Mouse (Mus musculus) lung, embryonic 15.5 days (tissue): ENCODE measurements around the gene Negr1. TPM values are rescaled to one million over a fixed set of nuclear protein-coding genes. Genes with fewer than 3 reads are reported as not detected.
"Not testable (repeated sequence)": the region's sequence is repeated elsewhere in the genome, so short reads cannot be mapped to it uniquely, and the experiment has no call there.

Experiments
- ATAC-seq: fragments of 200-750 bp; cut with Nextera tagmentation; 2 replicates; pipeline ENCODE4 v1.8.0; 2017; ENCODE audit warnings: moderate number of reproducible peaks, borderline replicate concordance; ENCODE audit not compliant: low FRiP score, low TSS enrichment; ENCODE audit errors: extremely low read depth
- H3K27ac ChIP-seq: fragments of 300-500 bp; sonication (generic); 2 replicates; pipeline ENCODE4 v1.5.1; 2015; ENCODE audit warnings: moderate library complexity, mild to moderate bottlenecking, inconsistent platforms
- H3K27me3 ChIP-seq: fragments of 300-500 bp; sonication (generic); 2 replicates; pipeline ENCODE4 v1.6.1; 2015; ENCODE audit warnings: inconsistent platforms
- H3K36me3 ChIP-seq: fragments of 300-500 bp; sonication (generic); 2 replicates; pipeline ENCODE4 v1.6.1; 2015; ENCODE audit warnings: inconsistent platforms
- H3K4me1 ChIP-seq: fragments of 300-500 bp; sonication (generic); 2 replicates; pipeline ENCODE4 v1.6.1; 2015; ENCODE audit warnings: inconsistent platforms
- H3K4me2 ChIP-seq: fragments of 300-500 bp; sonication (generic); 2 replicates; pipeline ENCODE4 v1.6.1; 2015; ENCODE audit warnings: inconsistent platforms, mild to moderate bottlenecking, moderate library complexity
- H3K4me3 ChIP-seq: fragments of 300-500 bp; sonication (generic); 2 replicates; pipeline ENCODE4 v1.5.1; 2015; ENCODE audit warnings: mild to moderate bottlenecking, inconsistent platforms
- H3K9ac ChIP-seq: fragments of 300-500 bp; sonication (generic); 2 replicates; pipeline ENCODE4 v1.6.1; 2015; ENCODE audit warnings: inconsistent platforms
- H3K9me3 ChIP-seq: fragments of 300-500 bp; sonication (generic); 2 replicates; pipeline ENCODE4 v1.6.1; 2016; ENCODE audit warnings: inconsistent platforms
- WGBS: fragments of 180-500 bp; shearing (Covaris S2); methylation state at CpG from one replicate; pipeline ENCODE4 v1.1.7; 2015; 5-methylcytosine and 5-hydroxymethylcytosine counted together
- polyA plus RNA-seq: library from polyadenylated mRNA; unstranded; fragments of >200 nt; fragmentation: Nextera tagmentation; extraction: Ambion mirVana; gene quantifications from 2 replicates; pipeline ENCODE4 v1.2.1, GENCODE M21; 2015

Negr1 gene
- polyA plus RNA-seq, 1 experiment from 2014 or later = 7.5 TPM

DNA sequence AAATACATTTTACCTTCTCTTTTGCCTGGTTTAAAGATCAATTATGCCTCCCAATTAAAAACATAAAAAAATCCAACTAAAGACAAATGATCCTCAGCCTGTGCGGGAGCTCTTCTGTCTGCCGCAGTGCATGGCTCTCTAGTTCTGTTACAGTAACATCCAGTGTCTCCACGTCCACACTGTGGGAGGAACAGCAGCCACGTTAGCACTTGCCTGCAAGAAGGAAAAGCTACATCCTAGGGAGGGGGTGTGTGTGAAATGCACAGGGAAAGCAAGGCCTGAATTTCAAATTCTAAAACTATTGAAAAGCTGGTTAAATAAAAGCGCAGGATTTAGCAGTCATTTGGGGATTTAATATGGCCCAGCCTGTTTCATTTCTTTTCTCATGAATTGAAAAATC, 479.0 kb downstream of the Negr1 start:
- Histone ChIP-seq H3K4me3 (no peak overlapping the region), H3K4me1 (no peaks in the 10 kb centered on the region), H3K4me2 (no peak overlapping the region), H3K9me3 (no peaks in the 10 kb centered on the region), H3K27ac (no peak overlapping the region), H3K9ac (no peak overlapping the region), H3K27me3 (no peaks in the 10 kb centered on the region), H3K36me3 (no peaks in the 10 kb centered on the region)
- ATAC-seq = no peak
- WGBS = 62% methylated on average over 5 of the region's 5 CpGs

DNA sequence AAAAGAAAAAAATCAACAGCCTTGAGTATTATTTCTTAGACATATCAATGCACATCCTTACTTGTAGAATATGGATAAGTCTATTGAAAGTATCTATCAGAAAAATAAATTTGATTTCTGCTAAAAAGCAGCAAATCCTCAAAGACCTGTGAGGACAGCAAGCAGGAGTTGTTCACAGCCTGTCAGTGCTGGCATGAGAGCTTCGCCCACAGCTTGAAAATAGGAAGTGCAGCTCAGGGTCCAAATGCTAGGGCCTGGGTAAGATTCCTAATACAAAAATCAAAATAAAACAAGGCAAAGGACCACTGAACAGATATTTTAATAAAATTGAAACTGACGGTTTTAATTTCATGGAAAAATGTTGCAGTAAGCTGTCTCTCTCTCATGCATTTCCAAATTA, 483.0 kb downstream of the Negr1 start:
- no peaks in the 10 kb centered on the region for H3K36me3 ChIP-seq
- H3K27ac ChIP-seq = no peak overlapping the region
- H3K9ac ChIP-seq = no peak overlapping the region
- WGBS = 73% methylated on average over 2 of the region's 2 CpGs
- ATAC-seq = no peak
- no peaks in the 10 kb centered on the region for H3K27me3 ChIP-seq
- no peaks in the 10 kb centered on the region for H3K9me3 ChIP-seq
- H3K4me1 ChIP-seq = no peaks in the 10 kb centered on the region
- H3K4me3 ChIP-seq = no peak overlapping the region
- no peak overlapping the region for H3K4me2 ChIP-seq

DNA sequence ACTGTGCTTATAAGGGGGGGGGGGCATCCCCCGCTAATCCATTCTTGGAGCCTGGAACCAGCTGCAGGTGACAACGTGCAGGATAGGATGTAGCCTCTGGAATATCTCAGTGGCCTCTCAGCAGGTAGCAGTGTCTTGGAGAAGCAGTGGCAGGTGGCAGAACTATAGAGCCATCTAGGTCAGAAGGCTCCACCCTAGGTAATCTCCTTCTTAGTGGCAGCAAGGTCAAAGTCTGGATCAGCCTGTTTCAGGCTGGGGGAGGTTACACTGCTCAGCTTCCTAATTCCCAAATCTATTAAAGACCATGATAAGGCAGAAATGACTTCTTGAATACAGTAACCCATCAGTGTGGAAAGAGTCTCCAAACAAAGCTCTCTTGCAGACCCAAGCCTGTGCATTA, 502.8 kb downstream of the Negr1 start:
- H3K9ac ChIP-seq, H3K36me3 ChIP-seq, H3K9me3 ChIP-seq, H3K27me3 ChIP-seq, H3K4me3 ChIP-seq, H3K4me2 ChIP-seq, H3K4me1 ChIP-seq, H3K27ac ChIP-seq, ATAC-seq: not testable (repeated sequence)
- WGBS = 69% methylated on average over 2 of the region's 2 CpGs

DNA sequence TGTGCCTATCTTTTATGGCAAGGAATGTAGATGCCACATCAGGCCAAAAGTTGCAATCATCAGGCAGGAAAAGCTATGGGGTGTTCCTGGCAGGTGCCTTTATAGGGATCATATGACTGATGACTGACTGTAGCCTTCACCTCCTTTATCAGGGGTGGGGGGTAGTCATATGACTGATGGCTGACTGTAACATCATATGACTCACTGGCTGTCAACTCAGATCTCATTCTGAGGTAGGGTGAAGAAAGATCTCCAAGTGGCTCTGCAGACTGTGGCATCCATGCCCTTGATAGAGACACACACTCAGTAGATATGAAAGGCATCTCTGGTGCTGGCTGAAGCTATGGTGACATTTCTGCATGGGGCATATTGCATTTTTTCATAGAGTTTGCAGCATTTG, 504.7 kb downstream of the Negr1 start:
- Histone ChIP-seq H3K9me3 (no peaks in the 10 kb centered on the region), H3K36me3 (no peaks in the 10 kb centered on the region), H3K27ac (no peak overlapping the region), H3K4me1 (no peaks in the 10 kb centered on the region), H3K4me2 (no peak overlapping the region), H3K9ac (no peak overlapping the region), H3K4me3 (no peak overlapping the region), H3K27me3 (no peaks in the 10 kb centered on the region)
- no peak for ATAC-seq

DNA sequence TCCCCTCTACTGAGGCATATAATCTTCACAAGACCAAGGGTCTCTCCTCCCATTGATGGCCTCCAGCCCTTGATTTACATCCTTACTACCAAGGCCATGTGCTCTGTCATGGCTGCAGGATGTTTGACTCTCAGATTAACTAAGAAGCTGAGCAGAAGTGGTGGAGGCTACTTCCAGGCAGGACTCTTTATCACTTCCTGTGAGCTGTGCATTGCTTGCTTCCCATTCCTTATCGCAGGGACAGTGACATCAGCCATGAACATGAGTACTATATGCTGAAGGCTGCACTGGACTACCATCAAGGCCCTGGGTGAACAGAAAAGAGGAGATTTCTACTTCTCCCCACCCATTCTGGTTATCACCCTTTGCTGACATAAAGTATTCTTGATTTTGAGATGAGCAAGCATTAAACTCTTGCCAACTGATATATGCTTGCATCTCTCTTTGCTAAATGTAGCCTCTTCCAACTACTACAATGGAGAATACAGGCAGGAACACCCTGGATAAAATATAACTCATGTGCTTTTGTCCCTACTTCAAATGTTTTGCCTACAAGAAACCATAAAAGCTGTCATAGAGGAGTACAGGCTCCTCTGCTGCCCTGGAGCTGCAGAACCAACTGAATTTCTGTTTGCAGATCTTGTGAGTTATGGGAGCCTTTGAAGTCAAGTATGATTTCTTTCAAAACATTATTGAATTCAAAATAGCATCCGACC, 517.8 kb downstream of the Negr1 start:
- ATAC-seq = no peak

DNA sequence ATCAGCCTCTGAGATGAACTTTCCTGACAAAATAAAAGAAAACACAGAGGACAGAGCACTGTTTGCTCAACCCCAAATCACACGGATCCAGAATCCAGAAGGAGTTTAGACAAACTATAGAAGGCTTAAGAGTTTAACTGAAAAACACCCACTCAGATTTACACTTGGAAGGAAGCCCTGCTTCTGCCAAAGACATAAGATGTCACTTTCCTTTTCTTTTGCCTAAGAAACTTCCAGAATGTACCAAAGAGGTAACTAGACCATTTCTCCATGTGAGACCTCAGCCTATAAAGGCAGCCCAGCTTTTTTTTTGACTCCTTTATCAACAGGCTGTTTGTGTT, 518.3 kb downstream of the Negr1 start:
- Histone ChIP-seq H3K4me3 (no peak overlapping the region), H3K4me2 (no peak overlapping the region), H3K9ac (no peak overlapping the region), H3K36me3 (no peaks in the 10 kb centered on the region), H3K27me3 (no peaks in the 10 kb centered on the region), H3K27ac (peak overlapping the region; percentile 49; the same call in 1 of the 2 replicates), H3K4me1 (peaks cover 18% of the 10 kb centered on the region), H3K9me3 (no peaks in the 10 kb centered on the region)
- WGBS = 24% methylated on average over 1 of the region's 1 CpGs
- peak; percentile 27; the same call in 1 of the 2 replicates for ATAC-seq

More for the DNA sequence above, 517.8 kb downstream of the Negr1 start:
- no peak overlapping the region for H3K4me3 ChIP-seq
- H3K36me3 ChIP-seq = no peaks in the 10 kb centered on the region
- H3K9me3 ChIP-seq = no peaks in the 10 kb centered on the region
- H3K27ac ChIP-seq = peak overlapping the region; percentile 49; the same call in 1 of the 2 replicates
- no peaks in the 10 kb centered on the region for H3K27me3 ChIP-seq
- no peak overlapping the region for H3K9ac ChIP-seq
- H3K4me2 ChIP-seq = no peak overlapping the region
- WGBS = 46% methylated on average over 2 of the region's 2 CpGs
- H3K4me1 ChIP-seq = peaks cover 18% of the 10 kb centered on the region

DNA sequence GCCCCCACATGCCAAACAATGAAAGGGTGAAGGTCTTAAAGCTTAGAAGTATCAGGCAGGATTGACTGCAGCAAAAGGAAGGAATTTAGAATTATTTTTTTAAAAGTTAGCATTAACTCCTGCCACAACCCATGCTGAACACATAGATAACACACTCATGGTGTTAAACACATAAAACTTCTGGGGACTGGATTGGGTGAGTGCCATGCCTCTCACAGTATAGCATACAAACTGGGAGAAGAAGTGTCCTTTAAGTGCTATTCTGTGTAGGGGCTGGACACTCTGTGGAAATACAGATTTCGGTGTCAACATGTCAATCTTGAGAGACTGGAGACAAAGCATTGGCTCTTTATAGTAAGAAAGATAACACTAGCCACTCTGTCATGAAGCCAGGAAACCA, 519.0 kb downstream of the Negr1 start:
- H3K9ac ChIP-seq = no peak overlapping the region
- no peaks in the 10 kb centered on the region for H3K36me3 ChIP-seq
- H3K27ac ChIP-seq = peak overlapping the region; percentile 39
- no peaks in the 10 kb centered on the region for H3K9me3 ChIP-seq
- no peak overlapping the region for H3K4me2 ChIP-seq
- 67% methylated on average over 1 of the region's 1 CpGs for WGBS
- H3K27me3 ChIP-seq = no peaks in the 10 kb centered on the region
- H3K4me1 ChIP-seq = peaks cover 18% of the 10 kb centered on the region
- H3K4me3 ChIP-seq = no peak overlapping the region
- ATAC-seq = peak; percentile 64; the same call in 1 of the 2 replicates

DNA sequence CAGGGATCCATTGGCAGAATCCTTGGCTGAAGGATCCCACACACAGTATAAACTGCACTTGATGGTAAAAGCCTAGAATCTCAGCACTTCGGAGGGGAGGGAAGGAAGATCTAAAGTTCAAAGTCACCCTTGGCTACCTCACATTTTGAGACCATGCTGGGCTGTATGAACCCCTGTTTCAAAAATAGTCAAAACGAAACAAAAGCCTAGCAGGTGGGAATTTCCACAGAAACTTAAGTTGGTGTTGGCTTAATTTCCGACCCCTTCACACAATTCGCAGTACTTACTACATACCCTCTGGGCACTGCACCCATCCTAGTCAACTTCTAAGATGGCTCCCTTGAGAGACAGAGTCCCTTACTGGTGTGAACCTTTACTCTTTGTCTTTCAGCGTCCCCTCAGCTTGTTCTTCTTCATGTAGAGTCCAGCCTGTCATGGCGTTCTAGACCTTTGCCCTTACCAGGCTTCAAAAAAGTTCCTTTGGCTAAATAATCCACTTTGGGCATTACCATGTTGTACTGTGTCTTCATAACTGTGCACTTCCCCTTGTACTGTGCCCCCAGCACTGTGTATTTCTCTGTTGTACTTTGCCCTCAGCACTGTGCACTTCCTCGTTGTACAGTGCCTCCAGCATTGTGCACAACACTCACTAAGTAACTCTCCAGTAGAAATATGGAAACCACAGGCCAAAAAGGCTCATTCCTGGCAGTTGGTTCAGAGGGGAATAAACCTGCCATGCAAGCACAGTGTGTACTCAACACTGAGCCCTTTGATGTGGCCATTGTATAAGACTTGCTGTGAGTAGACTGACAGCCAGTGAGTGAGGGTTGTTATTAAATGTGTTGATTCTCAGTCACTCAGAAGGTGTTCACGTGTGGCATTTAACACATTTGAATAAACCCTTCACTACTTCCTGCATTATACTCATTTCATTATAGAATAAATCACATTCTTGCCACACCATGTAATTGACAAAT, 521.5 kb downstream of the Negr1 start:
- H3K27ac ChIP-seq = no peak overlapping the region
- H3K4me2 ChIP-seq = no peak overlapping the region
- H3K4me1 ChIP-seq = peaks cover 18% of the 10 kb centered on the region
- H3K9me3 ChIP-seq = no peaks in the 10 kb centered on the region
- H3K9ac ChIP-seq = no peak overlapping the region
- ATAC-seq = no peak
- H3K27me3 ChIP-seq = no peaks in the 10 kb centered on the region
- WGBS = 83% methylated on average over 8 of the region's 8 CpGs
- H3K4me3 ChIP-seq = no peak overlapping the region
- no peaks in the 10 kb centered on the region for H3K36me3 ChIP-seq

DNA sequence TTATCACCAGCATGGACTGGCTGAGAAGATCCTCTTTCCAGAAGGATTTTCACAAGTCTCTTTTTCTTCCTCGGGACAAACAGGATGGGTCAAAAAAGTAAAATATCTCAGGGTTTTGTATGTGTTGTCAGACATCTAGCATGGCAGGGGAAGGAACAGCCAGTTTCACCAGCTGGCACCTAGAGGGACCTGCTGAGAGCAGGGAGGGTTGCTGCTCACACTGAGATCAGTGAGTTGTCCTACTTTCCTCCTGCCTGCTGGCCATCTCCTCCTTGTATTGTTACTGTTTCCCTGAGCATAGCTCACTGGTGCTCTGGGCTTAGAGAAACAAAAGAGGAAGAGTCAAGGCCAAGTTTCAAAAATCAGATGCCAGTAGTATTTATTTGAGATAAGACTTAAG, 523.6 kb downstream of the Negr1 start:
- H3K27me3 ChIP-seq = no peaks in the 10 kb centered on the region

DNA sequence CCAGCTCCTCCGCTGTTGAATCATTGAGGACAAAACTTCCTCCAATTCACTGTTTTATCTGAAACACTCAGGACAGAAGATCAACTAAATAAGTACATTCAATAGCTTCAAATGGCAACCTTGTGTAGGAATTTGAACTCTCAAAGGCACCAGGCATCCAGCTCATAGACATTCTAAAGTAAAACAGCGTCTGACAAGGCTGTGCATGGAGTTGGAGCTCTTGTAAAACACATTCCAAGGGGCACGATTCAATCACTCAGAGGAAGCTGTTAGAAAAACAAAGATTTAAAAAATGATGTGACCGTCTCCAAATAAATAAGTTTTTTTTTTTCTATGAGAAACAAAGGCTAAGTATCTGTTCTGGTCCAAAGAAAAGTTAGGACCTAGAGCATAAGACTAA, 528.5 kb downstream of the Negr1 start:
- Histone ChIP-seq H3K9ac (no peak overlapping the region), H3K27ac (peak overlapping the region; percentile 53), H3K4me1 (peaks cover 15% of the 10 kb centered on the region), H3K27me3 (no peaks in the 10 kb centered on the region), H3K4me3 (no peak overlapping the region), H3K4me2 (no peak overlapping the region), H3K9me3 (no peaks in the 10 kb centered on the region), H3K36me3 (no peaks in the 10 kb centered on the region)
- 13% methylated on average over 4 of the region's 4 CpGs for WGBS
- peak; percentile 62; the same call in 1 of the 2 replicates for ATAC-seq

More for the DNA sequence above, 523.6 kb downstream of the Negr1 start:
- H3K27ac ChIP-seq = no peak overlapping the region
- ATAC-seq = no peak
- peaks cover 15% of the 10 kb centered on the region for H3K4me1 ChIP-seq
- no peak overlapping the region for H3K4me2 ChIP-seq
- WGBS = 71% methylated on average over 1 of the region's 1 CpGs
- H3K9ac ChIP-seq = no peak overlapping the region
- no peak overlapping the region for H3K4me3 ChIP-seq
- no peaks in the 10 kb centered on the region for H3K9me3 ChIP-seq
- H3K36me3 ChIP-seq = no peaks in the 10 kb centered on the region

DNA sequence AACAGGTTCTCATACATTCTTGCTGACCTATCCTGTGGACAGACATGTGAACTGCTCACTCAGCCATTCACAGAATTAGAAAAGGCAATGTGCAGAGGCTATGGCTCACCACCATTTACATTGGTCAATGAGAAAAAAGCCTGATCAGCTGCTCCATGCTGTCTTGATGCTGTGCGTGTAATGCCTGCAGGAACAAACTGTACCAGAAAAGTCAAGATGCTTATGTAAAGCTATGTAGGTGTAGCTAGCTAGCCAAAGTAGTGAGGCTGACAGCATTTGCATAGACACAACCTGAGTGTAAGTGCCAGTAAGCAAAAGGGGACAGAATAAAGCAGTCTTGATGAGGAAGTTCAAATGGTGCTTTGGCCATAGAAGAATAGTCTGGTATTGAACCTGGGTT, 534.7 kb downstream of the Negr1 start:
- WGBS = 90% methylated on average over 1 of the region's 1 CpGs
- no peaks in the 10 kb centered on the region for H3K36me3 ChIP-seq
- peaks cover 3% of the 10 kb centered on the region; the same call in 1 of the 2 replicates for H3K4me1 ChIP-seq
- H3K9ac ChIP-seq = no peak overlapping the region
- ATAC-seq = no peak
- no peak overlapping the region for H3K4me3 ChIP-seq
- H3K4me2 ChIP-seq = no peak overlapping the region
- H3K27ac ChIP-seq = no peak overlapping the region
- H3K9me3 ChIP-seq = no peaks in the 10 kb centered on the region
- H3K27me3 ChIP-seq = no peaks in the 10 kb centered on the region

DNA sequence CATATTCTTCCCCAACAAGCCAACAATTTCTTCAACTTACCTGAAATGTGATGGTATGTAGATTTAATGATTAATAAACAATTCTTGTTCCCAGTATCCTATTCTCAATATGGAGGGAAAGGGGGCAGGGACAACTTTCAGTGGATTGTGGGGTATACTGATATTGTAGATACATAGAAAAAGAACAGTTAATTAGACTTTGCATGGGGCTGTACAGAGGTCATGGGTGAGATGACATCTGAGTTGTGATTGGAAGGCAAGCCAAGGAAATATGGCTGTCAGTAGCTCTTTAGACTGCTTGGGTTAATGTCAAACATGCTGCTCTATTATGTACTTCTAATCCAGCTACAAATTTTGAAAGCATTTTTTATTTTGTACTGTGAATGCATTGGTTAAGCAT, 535.9 kb downstream of the Negr1 start:
- no peaks in the 10 kb centered on the region for H3K4me1 ChIP-seq
- no peaks in the 10 kb centered on the region for H3K36me3 ChIP-seq
- no peaks in the 10 kb centered on the region for H3K27me3 ChIP-seq
- H3K4me3 ChIP-seq = no peak overlapping the region
- no peak for ATAC-seq
- H3K27ac ChIP-seq = no peak overlapping the region
- H3K9me3 ChIP-seq = no peaks in the 10 kb centered on the region
- no peak overlapping the region for H3K9ac ChIP-seq
- no peak overlapping the region for H3K4me2 ChIP-seq
